Mouse (Mus musculus) olfactory bulb, adult 2 months (tissue): ENCODE measurements around the gene Nop2.

ENCODE experiments used
- CTCF ChIP-seq: fragments of 200-500 bp; IDR thresholded peaks from 2 replicates; pipeline ENCODE4 v1.5.1; 2012; ENCODE audit warnings: low read depth, mild to moderate bottlenecking, low read length, moderate library complexity; ENCODE audit not compliant: insufficient read depth
- POLR2A ChIP-seq: fragments of 200-500 bp; IDR thresholded peaks from 2 replicates; pipeline ENCODE4 v1.6.1; 2012; ENCODE audit warnings: mild to moderate bottlenecking, low read depth, low read length, moderate library complexity; ENCODE audit not compliant: insufficient read depth

DNA sequence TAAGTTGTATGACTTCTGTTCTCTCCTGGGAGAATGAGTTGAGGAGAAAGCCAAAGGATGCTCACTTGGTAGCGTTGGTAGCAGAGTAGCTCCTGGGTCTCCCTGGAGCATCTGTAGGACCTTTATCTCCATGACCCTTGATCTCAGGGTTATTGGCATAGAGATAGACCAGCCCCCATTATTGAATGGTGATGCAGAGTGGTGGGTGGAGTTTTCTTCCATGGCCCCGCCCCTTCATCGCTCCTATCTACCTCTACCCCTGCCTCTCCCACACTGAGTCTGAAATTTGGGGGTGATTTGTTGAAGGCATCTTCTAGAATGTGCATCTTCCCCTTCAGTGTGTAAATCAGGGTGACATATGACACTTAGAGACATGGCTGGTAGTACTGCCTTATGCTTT lies 24.8 kb downstream of the Nop2 start:
- TF ChIP-seq CTCF (no peak), POLR2A (no peak)
